Mouse (Mus musculus) heart, postnatal 25 days (tissue): ENCODE measurements around the gene Efhc1. TPM values are rescaled to one million over a fixed set of nuclear protein-coding genes. Genes with fewer than 3 reads are reported as not detected.
"Not testable (repeated sequence)": the region's sequence is repeated elsewhere in the genome, so short reads cannot be mapped to it uniquely, and the experiment has no call there.

Experiments used
- DNase-seq: peaks from one replicate; pipeline ENCODE4 v3.0.0; 2022; ENCODE audit warnings: low spot score
- intact Hi-C: fragments of 180-260 bp; cut with DNase I; formaldehyde crosslinking; loops from one replicate; pipeline ENCODE4 v1.15.1; 2025
- total RNA-seq, 2 experiments: library from RNA; stranded (reverse); gene quantifications; 2 replicates each; pipeline ENCODE4 v1.2.3; 2021

Gene Efhc1
- total RNA-seq = under 1 TPM; 0.42 to 0.75 TPM

DNA sequence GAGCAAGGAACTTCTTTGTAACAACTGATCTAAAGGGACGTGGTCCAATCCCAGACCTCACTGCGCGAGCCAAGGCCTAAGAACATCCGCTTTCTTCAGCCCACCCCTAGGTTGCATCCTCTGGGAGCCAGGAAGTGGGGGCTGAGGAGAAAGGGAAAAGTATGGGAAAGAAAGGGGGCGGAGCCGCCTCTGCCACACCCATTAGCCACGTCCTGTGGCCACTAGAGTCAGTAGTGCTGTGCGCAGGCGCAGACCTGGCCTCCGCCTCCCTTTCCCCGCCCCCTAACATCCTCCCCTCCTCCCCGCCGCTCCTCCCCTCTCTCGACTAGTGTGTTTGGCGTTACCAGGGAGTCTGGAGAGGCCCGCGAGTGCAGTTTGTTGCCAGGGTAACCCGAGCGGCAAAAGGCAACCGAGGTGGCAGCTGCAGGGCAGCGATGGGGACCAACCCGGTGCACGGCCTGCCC lies at the start of gene Efhc1:
TSS of gene Efhc1 (plus strand) at position 327 of the 464 bp plus-strand sequence.
- peak; percentile 88 for DNase-seq
- intact Hi-C loops = loop anchor here (5.0 kb wide), 1 partner anchor 126 kb away; the partner anchor contains the start of gene Tram2

DNA sequence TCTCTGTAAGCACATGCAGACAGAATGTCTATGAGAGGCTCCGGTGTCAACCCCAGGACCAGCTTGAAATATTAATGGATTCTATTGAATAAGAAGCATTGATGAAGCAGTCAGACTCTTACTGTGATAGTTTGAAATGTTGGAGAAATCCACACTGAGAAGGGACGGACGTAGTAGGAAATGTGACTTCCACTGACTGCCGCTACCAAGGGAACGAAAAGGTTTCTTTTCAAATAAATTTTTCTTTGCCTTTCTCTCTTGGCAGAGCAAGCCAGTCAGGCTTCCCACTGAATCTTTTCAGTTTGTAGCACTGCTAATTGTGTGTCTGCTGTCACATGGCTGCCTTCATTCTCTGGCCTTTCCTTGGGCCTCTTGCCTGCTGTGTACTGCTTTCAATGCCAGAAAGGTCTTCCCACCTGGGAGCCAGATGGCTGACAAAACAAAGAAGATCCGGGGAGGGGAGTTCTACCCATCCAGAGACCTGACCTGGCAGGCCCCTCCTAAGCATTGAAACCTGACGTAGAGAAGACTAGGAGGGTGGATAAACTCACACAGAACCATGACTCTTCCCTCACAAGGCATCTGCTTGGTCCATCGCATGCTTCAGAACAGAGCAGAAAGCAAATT lies 45.8 kb upstream of the Efhc1 start:
- DNase-seq = no peak
- intact Hi-C loops = no loop called here

DNA sequence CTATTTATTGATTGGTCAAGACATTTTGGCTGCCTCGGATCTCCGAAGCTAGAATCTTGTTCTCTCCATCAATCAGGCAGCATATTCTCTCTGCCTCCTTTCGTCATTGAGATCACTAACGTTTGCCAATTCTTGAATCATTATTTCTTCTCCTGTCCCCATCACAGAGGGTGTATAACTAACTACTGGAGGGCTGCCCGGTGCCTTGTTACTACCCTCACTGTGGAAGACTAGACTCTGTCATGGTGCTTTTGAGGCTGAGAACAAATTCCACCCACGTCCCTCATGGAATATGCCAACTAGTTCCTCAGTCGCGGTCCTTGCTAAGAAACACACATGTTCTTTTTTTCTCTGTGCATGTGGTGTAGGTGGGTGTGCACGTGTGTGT lies 45.3 kb upstream of the Efhc1 start:
- intact Hi-C loops = no loop called here
- no peak for DNase-seq

DNA sequence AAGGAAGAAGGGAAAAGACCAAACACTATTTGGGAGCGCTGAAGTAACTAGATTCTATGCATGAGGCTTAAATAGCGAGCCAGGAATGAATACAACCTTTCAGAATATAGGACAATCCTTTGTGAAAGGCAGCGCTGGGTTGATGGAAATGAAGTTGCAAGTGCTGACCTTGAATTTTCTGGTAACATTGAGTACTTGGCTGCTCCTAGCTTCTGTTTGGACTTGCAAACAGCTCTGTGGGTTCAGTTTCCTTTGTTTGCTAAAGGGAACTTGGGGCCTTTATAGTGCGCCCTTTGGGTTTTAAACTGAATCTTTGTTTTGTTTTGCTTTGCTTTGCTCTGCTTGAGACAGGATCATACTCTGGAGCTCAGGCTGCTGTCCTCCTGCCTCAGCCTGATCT lies 42.9 kb upstream of the Efhc1 start:
- intact Hi-C loops = no loop called here
- no peak for DNase-seq

DNA sequence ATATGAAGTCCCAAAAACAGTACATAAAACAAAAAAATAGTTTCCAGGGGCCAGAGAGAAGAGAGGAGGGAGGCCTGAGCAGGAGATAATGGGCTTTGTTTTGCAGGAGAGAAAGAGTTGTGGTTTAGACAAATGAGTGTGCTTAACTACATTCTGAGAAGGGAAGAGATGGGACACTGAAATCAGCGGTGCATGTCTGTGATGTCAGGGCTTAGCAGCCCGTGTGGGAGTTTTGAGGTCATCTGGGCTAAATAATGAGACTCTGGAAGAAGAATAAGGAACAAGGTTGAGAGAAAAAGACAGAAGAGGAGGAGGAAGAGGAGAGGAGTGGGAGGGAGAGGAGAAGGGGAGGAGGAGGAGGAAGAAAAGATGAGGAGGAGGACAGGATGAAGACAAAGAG lies 39.3 kb upstream of the Efhc1 start:
- DNase-seq = no peak
- intact Hi-C loops = no loop called here

DNA sequence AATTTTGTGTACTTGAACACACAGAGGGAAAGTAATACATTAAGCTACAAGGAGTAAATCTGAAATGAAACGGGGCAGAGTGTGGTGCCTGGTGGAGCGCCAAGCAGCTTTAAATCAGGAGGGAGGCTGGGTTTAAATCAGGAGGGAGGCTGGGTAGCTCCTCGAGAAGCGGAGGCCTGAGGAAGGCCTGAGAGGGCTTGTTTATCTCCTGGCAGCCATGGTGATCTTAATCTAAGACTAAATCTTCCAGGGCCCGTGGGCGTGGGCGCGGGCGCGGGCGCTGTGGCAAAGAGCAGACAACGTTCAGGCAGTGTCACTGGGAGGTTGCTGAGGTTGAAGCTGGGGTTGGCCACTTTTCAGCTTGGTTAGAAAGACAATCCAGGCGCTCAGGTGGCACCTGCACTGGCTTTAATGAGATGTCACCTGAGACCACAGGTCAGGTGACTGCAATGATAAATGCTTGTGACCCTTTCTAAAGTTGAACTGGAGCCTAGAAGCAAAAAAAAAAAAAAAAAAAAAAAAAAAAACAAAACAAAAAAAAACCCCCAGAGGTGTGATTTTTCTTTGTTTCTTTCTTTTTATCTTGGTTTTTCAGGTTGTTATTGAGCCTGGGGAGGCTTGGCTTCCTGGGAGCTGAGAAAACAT lies 38.8 kb upstream of the Efhc1 start:
- DNase-seq = no peak
- intact Hi-C loops = no loop called here

DNA sequence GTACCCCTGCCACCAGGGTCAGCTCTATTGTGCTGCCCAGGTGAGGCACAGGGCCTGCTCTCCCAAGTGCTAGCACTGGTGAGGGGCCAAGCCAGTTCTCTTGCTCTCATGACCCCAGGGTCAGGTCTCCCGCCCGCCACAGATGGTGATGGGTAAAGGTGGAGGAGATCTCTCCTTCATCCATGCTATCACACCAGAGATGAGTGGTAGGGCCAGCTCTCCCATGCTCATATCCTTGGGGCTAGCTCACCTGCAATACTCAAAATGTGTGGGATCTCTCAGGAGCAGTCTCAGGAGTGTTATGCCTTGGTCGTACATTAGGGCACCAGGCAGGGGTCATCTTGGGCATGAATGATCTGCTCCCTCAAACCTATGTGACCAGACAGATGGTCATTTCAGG lies 36.7 kb upstream of the Efhc1 start:
- intact Hi-C loops = no loop called here
- no peak for DNase-seq

DNA sequence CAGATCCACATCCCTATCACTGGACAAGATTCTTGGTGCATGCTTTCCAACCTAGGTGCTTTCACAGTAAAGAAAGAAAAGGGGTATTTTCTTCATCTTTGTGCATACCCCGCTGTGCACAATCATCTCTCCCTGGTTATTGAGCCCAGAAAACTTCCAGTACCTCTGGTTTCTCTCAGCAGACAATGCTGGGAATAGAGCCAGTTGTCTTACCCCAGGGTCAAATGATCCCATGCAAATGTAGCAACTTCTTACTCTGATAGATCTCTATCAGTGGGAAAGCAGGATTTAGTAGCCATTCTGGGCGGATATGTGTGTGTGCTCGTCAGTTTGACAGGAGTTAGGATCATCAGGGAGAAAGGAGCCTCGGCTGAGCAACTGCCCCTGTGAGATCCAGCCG lies 35.8 kb upstream of the Efhc1 start:
- intact Hi-C loops = no loop called here
- DNase-seq = no peak

DNA sequence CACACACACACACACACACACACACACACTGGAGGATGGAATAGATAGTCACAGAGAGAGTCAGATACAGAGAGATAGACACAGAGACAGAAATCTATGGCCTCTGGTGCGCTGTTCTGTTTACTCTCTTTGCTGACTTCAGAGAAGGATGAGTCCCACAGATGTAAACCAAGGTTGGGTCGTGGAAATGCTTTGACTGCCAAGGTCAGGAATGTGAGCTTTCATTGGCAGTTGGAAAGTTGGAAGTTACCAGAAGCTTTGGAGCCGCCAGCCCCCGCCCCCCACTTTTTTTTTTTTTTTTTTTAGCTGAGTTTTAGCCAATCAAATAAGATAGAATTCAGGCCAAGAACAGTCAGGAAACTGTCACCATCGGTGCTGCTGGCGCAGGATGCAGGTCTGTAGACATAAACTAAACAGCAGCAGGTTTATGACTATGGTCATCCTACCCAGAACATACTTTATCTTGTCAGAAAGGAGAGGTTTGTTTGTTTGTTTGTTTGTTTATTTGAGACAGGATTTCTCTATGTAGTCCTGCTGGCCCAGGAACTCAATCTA lies 33.9 kb upstream of the Efhc1 start:
- no peak for DNase-seq
- intact Hi-C loops = no loop called here

DNA sequence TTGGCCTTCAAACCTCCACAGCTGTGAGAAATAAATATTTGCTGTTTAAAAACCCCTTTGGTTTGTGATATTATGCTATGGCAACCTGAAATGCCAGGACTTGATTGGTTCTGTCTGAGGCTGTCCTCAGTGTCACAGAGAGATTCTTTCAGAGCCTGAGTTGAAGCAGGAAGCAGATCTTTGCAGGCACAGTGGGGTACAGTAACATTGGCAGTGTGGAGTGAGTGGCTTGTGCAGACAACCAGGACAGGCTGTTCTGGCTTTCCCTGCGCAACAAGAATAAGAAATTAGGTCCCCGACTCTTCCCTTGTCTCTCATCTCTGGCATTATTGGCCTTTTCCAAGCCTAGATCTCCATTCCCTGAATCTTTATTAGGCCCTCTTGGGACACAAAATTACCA lies 31.7 kb upstream of the Efhc1 start:
- intact Hi-C loops = no loop called here
- no peak for DNase-seq

DNA sequence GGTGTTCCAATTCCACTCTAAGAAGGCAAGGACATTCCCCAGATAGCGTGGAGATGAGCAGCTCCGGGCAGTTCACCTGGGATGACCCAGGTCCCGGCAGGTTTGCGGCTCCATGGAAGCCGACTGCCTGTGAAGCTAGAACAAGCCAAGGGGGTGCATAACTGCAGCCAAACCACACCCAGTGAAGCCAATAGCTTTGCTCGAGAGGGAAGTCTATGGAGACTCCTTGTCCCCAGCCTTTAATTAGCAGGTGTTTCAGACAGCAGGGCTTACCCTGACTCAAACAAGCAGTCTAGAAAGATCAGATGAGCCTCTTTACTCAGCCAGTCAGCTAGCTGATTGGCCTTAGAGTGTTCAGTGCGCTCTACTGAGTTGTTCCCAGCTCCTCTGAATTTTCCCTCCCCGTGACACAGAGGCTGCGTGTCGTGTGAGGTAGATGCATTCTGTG lies 30.3 kb upstream of the Efhc1 start:
- intact Hi-C loops = no loop called here
- no peak for DNase-seq

DNA sequence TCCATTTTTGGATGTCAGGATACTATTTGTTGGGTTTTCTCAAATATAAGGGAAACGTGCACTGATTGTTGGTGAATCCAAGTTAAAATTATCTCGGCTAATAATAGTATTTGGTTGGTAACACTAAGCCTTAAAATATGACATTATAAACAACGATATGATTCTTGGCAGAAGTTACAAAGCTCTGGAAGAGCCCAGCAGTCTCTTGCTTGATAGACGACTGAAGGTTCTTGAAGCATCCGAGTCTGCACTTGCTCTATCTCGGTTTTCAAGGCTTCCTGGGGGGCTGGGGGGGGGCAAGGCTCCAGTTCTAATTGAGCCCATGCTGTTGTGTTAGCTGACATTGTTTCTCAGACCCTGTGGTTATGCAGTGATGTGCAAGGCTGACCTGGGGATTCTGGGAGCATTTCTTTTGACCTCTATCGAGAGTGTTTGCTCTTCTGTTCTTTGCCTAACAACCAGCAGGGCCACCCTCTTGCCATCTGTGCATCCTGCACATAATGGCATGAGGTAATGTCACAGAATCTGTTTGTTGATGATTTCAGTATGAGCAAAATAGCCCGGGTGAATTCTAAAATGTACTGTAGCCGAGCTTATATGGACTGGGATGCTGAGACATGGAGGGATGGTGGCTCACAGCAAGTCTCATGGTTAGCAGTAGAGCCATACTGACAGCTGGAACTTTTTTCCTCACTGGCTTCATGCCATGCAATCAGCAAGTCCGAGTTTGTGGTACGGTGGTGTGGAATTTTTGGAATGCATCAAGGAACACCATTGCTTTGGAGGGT lies 28.6 kb upstream of the Efhc1 start:
- no peak for DNase-seq
- intact Hi-C loops = no loop called here

DNA sequence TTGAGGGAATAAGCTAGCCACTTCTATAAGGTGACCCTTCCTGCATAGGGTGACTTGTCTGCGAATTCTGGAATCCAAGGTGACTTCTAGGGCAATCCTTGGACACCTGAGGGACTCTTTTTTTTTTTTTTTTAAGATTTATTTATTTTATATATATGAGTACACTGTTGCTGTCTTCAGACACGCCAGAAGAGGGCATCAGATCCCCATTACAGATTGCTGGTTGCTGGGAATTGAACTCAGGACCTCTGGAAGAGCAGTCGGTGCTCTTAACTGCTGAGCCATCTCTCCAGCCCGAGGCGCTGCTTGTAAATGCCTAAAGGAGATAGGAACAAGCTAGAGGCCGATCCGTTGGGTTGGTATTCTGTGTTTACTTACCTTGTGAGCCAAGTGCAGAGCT lies 26.1 kb upstream of the Efhc1 start:
- DNase-seq, intact Hi-C loops: not testable (repeated sequence)

DNA sequence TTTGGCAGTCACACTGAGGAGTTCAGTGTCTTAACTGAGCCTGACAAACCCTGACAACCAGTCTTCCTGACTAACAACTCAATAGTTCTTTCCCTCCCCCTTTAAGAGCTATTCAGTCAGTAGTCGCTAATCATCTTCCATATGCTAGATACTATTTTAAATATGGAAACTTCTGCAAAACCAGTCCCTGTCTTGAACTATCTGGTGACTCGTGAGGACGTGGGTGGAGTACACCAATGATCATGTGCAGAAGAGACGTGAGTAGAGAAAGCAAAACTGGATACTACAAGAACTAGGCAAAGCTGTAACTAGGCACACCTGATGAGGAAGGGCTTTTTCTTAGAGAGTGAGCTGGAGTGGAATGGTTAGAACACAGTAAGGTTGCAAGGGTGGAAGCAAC lies 25.5 kb upstream of the Efhc1 start:
- no peak for DNase-seq
- intact Hi-C loops = no loop called here

DNA sequence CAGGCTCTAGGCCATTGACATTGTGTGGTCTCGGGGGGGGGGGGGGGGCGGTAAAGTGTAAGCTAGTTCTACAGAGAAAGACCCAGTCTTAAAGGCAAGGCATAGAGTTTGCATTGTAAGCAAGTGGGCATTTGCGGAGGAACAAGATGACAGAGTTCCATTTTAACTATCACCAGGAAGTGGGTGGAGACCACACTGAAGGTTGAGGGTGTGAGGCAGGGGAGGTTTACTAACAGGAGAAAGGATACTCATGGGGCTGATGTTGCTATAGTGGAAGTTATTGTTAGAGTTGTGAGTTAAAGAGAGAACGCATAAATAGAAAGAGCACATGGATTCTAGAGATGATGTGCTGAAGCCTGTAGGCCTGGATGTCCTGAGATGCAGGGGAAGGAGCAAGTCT lies 25.1 kb upstream of the Efhc1 start:
- intact Hi-C loops = no loop called here
- DNase-seq = no peak

DNA sequence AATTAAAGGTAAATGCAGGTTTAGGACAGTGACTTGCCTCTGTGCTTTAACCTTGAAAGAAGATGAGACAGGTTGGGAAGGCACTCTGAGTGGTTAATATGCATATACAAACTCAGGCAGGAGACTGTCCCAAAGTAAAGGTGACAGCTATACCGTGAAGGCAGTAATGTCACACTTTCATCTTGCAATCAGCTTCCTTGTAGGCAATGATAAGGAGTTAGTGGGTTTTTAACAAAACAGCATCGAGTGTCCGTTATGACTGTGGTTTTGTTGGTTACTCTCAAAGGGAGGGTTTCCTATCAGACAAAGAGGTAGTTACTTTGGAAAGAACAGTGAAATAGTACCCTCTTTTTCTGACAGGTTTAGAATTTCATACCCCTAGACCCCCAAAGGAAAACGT lies 22.9 kb upstream of the Efhc1 start:
- DNase-seq = no peak
- intact Hi-C loops = no loop called here

DNA sequence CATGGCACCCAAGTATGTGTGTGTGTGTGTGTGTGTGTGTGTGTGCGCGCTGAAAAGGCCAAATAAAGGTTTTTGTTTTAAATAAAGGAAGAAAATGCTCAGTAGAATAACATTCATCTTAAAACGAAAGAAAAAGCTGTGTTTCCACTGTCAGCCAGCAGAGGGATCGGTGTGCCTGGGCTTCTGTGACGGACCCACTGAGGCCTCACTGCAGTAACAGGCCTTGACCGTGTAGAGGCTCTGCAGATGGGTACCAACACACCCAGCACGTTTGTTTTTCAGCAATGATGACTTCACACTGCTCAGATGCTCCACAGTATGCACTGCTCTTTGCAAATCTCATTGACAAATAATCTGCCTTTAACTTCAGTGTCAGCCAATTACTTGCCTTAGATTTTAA lies 18.0 kb upstream of the Efhc1 start:
- intact Hi-C loops = loop anchor here (5.0 kb wide), 2 partner anchors 41 to 284 kb away; partner anchors contain the start of genes Paqr8 and Tmem14a
- no peak for DNase-seq

DNA sequence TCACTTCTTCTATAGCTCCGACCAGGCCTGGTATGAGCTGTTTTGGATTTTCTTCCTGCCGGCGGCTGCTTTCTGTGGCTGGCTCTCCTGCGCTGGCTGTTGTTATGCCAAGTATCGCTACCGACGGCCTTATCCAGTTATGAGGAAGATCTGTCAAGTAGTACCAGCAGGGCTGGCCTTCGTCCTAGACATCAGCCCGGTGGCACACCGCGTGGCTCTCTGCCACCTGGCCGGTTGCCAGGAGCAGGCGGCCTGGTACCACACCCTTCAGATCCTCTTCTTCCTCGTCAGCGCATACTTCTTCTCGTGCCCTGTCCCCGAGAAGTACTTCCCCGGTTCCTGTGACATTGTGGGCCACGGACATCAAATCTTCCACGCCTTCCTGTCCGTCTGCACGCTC lies 16.3 kb upstream of the Efhc1 start:
- intact Hi-C loops = loop anchor here (5.0 kb wide), 2 partner anchors 147 to 337 kb away; no protein-coding TSS in a partner anchor
- no peak for DNase-seq

DNA sequence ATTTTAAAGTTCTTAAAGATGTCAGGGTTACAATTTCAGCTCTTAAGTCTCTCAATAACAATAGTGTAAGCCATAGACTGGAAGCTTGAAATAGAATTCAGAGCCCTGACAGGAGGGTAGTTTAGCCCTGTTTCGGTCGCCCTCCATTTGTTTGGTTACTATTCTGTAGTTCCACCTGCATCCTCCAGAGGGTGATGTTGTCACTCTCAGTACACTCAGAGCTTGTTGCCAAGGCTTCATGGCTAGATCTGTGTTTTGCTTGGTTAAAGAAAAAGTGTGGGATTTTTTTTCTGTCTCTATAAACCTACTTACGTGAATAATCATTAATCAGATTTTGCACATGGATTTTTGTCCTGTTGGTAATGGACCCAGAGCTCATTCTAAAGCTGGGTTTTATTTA lies 12.4 kb upstream of the Efhc1 start:
- intact Hi-C loops = loop anchor here (1.0 to 5.0 kb wide), 4 partner anchors 143 to 333 kb away; no protein-coding TSS in a partner anchor
- no peak for DNase-seq

DNA sequence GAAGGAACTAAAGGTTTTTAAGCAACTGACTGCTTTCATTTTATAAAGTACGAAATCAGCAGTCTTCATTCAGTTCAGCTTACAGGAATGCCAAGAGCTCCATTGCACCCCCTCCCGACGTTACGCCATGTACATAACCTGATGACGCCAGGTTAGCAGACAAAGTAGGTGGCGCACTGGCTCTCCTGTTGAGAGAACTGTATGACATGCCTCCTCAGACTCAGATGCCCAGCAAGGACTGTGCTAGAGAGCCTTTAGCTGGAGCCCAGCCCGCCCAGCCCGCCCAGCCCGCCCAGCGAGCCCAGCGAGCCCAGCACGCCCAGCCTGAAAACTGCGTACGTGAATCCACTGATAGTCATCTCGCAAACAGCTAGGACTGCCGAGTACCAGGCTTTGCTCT lies 11.3 kb upstream of the Efhc1 start:
- peak; percentile 21 for DNase-seq
- intact Hi-C loops = loop anchor here (10.0 kb wide), 1 partner anchor 405 kb away; the partner anchor contains the start of gene Khdc1a
